Mouse (Mus musculus) limb, embryonic 14.5 days (tissue): ENCODE results near the gene Fry. TPM values are rescaled to one million over a fixed set of nuclear protein-coding genes. Genes with fewer than 3 reads are reported as not detected.

Experiments
- ATAC-seq: fragments of 200-750 bp; cut with Nextera tagmentation; 2 replicates; pipeline ENCODE4 v1.8.0; 2017; ENCODE audit warnings: low read depth, moderate number of reproducible peaks, moderate TSS enrichment; ENCODE audit not compliant: low FRiP score
- DNase-seq: peaks from one replicate; pipeline ENCODE4 v3.0.0-alpha.2; 2015; ENCODE audit warnings: low spot score
- H3K27ac ChIP-seq: fragments of 300-500 bp; sonication (generic); replicated peaks from 2 replicates; pipeline ENCODE4 v1.5.1; 2014; ENCODE audit warnings: low read depth, mild to moderate bottlenecking, low read length, moderate library complexity, mixed read lengths
- H3K27me3 ChIP-seq: fragments of 300-500 bp; sonication (generic); 2 replicates; pipeline ENCODE4 v1.6.1; 2014; ENCODE audit warnings: low read length, mixed read lengths; ENCODE audit not compliant: control insufficient read depth, insufficient read depth
- H3K36me3 ChIP-seq: fragments of 300-500 bp; sonication (generic); 2 replicates; pipeline ENCODE4 v1.6.1; 2014; ENCODE audit warnings: mild to moderate bottlenecking, low read length, moderate library complexity, mixed read lengths; ENCODE audit not compliant: control insufficient read depth, insufficient read depth
- H3K4me1 ChIP-seq: fragments of 300-500 bp; sonication (generic); 2 replicates; pipeline ENCODE4 v1.6.1; 2014; ENCODE audit warnings: antibody characterized with exemption, low read length, mixed read lengths; ENCODE audit not compliant: control insufficient read depth, insufficient read depth
- H3K4me2 ChIP-seq: fragments of 300-500 bp; sonication (generic); replicated peaks from 2 replicates; pipeline ENCODE4 v1.6.1; 2014; ENCODE audit warnings: low read depth, mild to moderate bottlenecking, low read length, moderate library complexity; ENCODE audit not compliant: severe bottlenecking
- H3K4me3 ChIP-seq: fragments of 300-500 bp; sonication (generic); replicated peaks from 2 replicates; pipeline ENCODE4 v1.5.1; 2014; ENCODE audit warnings: low read length
- H3K9ac ChIP-seq: fragments of 300-500 bp; sonication (generic); 2 replicates; pipeline ENCODE4 v1.6.1; 2014; ENCODE audit warnings: mild to moderate bottlenecking, low read depth, low read length, moderate library complexity; ENCODE audit not compliant: severe bottlenecking
- H3K9me3 ChIP-seq: fragments of 300-500 bp; sonication (generic); 2 replicates; pipeline ENCODE4 v1.6.1; 2016; ENCODE audit warnings: low read length; ENCODE audit not compliant: control insufficient read depth
- POLR2A ChIP-seq: fragments of 200-500 bp; IDR thresholded peaks from 2 replicates; pipeline ENCODE4 v1.8.0; 2012; ENCODE audit warnings: inconsistent platforms, mild to moderate bottlenecking, moderate library complexity, borderline replicate concordance; ENCODE audit not compliant: insufficient read depth, insufficient read length; ENCODE audit errors: extremely low read depth
- WGBS: fragments of 180-500 bp; shearing (Covaris S2); extraction: QIAGEN DNeasy Blood & Tissue Kit; methylation state at CpG from one replicate; pipeline ENCODE4 v1.1.7; 2014; 5-methylcytosine and 5-hydroxymethylcytosine counted together
- polyA plus RNA-seq, 2 experiments: library from polyadenylated mRNA; depleted of rRNA in 1 of 2; stranded (reverse) in 1 of 2; unstranded in 1 of 2; fragments of >200 nt; fragmentation: Nextera tagmentation in 1 of 2; extraction: Ambion mirVana in 1 of 2; gene quantifications; 2 replicates each; pipeline versions ENCODE4 v1.2.1 to v1.2.3; 2012 to 2014

Gene Fry
- polyA plus RNA-seq, 2 experiments = 10.0 to 13.5 TPM

DNA sequence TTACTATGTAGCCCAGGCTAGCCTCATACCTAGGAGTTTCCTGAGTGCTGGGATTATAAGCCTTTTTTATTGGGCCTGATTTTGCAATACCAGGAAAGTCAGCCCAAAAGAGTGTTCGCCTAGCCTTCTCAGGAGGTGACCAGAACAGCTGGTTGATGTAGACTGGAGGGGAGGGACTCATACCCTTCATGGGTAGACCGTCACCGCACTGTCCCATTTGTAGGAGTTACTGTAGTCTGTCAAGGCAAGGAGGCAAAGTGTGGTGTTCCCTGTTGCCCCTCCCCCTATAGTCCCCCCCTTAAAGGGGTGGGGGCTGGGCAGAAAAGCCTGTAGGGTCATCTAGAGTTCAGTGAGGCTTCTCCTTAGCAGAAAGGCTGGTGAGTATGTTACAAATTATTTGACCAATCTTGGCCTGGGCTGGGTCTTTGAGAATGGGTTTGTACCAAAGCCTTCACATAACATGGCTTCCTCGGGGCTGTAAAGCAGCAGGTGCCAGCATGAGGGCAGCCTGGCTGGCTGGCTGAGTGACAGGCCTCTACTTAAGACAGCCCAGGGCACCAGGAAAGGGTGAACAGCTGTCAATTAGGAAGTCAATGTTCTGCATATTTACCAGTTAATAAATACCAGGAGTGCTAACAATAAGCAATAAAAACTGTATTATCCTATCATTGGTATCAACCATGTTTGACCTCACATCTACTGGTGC, 172.2 kb downstream of the Fry start:
- ATAC-seq = no peak
- no peak overlapping the region for H3K4me2 ChIP-seq

GRCm38 (mm10) chr5:150291216-150291615, 172.8 kb downstream of the Fry start:
- no peak for TF ChIP-seq POLR2A
- no peak overlapping the region for H3K4me3 ChIP-seq
- WGBS = 87% methylated on average over 6 of the region's 6 CpGs
- H3K36me3 ChIP-seq = no peaks in the 10 kb centered on the region
- 0 out of 2 replicates have a peak, but pooled peaks cover 6% of the 10 kb centered on the region for H3K4me1 ChIP-seq
- H3K27ac ChIP-seq = no peak overlapping the region
- no peak overlapping the region for H3K9ac ChIP-seq
- H3K4me2 ChIP-seq = no peak overlapping the region
- no peaks in the 10 kb centered on the region for H3K9me3 ChIP-seq
- ATAC-seq (no peak), DNase-seq (no peak)
- H3K27me3 ChIP-seq = no peaks in the 10 kb centered on the region

More for the DNA sequence above, 172.2 kb downstream of the Fry start:
- H3K27me3 ChIP-seq = no peaks in the 10 kb centered on the region
- no peak for TF ChIP-seq POLR2A
- no peak overlapping the region for H3K4me3 ChIP-seq
- 76% methylated on average over 4 of the region's 4 CpGs for WGBS
- DNase-seq = no peak
- no peak overlapping the region for H3K9ac ChIP-seq
- H3K4me1 ChIP-seq = 0 out of 2 replicates have a peak, but pooled peaks cover 6% of the 10 kb centered on the region
- no peaks in the 10 kb centered on the region for H3K36me3 ChIP-seq
- no peaks in the 10 kb centered on the region for H3K9me3 ChIP-seq
- no peak overlapping the region for H3K27ac ChIP-seq

- TF ChIP-seq POLR2A = no peak
- Histone ChIP-seq H3K9ac (no peak overlapping the region), H3K27me3 (no peaks in the 10 kb centered on the region), H3K36me3 (no peaks in the 10 kb centered on the region), H3K27ac (no peak overlapping the region), H3K4me3 (no peak overlapping the region), H3K4me1 (0 out of 2 replicates have a peak, but pooled peaks cover 6% of the 10 kb centered on the region), H3K4me2 (no peak overlapping the region), H3K9me3 (no peaks in the 10 kb centered on the region)
- ATAC-seq (no peak), DNase-seq (no peak)
- WGBS = 58% methylated on average over 3 of the region's 3 CpGs
Measured at GRCm38 (mm10) chr5:150292186-150292585, 173.7 kb downstream of the Fry start.

DNA sequence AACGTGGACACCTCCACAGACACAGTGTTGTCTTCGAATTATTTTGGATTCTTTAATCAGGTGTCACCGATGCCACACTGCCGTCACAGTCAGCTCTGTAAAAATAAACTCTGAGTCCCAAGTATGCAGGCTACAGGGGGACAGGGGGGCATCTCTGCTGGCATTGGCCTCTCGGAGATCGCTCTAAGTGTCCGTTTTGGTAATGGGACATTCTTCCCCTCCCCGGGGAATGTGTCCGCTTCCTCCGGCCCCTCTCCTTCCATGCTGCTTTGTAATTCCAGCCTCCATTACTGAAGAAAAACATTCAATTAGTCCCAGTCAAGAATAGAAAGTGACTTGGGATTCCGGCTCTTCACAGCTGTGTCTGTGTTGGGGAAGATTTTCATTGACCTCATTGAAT, 175.9 kb downstream of the Fry start:
- Histone ChIP-seq H3K27me3 (no peaks in the 10 kb centered on the region), H3K4me1 (0 out of 2 replicates have a peak, but pooled peaks cover 6% of the 10 kb centered on the region), H3K9me3 (no peaks in the 10 kb centered on the region), H3K36me3 (no peaks in the 10 kb centered on the region), H3K27ac (no peak overlapping the region), H3K4me3 (no peak overlapping the region), H3K9ac (no peak overlapping the region), H3K4me2 (no peak overlapping the region)
- TF ChIP-seq POLR2A = no peak
- WGBS = 77% methylated on average over 11 of the region's 11 CpGs
- ATAC-seq (no peak; the same call in 1 of the 2 replicates), DNase-seq (no peak)

DNA sequence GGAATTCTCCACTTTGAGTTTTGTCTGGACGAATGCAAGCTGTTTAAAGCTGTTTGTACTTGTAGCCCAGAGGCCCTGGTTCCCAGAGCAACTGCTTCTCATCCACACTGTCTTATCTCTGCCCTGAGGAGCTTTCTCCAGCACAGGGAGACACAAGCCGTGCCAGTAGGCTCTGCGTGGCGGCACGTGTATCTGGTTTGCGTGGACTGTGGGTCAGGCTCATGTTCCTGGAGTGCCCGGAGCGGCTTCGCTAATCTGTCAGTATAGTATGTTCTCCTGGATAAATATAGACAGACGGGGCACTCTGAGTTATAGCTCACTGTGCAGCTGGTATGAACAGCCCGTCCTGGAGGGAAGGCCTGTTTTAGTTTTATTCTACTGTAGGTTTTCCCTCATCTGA, 176.7 kb downstream of the Fry start:
- H3K27ac ChIP-seq = 0 out of 2 replicates have a peak overlapping the region, but pooled peaks have one; percentile 29
- H3K4me3 ChIP-seq = no peak overlapping the region
- WGBS = 59% methylated on average over 11 of the region's 11 CpGs
- ATAC-seq (peak; percentile 49), DNase-seq (no peak)
- H3K9me3 ChIP-seq = no peaks in the 10 kb centered on the region
- no peaks in the 10 kb centered on the region for H3K27me3 ChIP-seq
- H3K4me1 ChIP-seq = 0 out of 2 replicates have a peak, but pooled peaks cover 6% of the 10 kb centered on the region
- no peak overlapping the region for H3K9ac ChIP-seq
- no peaks in the 10 kb centered on the region for H3K36me3 ChIP-seq
- no peak for TF ChIP-seq POLR2A
- no peak overlapping the region for H3K4me2 ChIP-seq
